Mouse (Mus musculus): ENCODE results near the gene Prima1. TPM values are rescaled to one million over a fixed set of nuclear protein-coding genes. Genes with fewer than 3 reads are reported as not detected.

The Prima1 gene
- polyA plus RNA-seq, 1 experiment = 0.18 TPM

GRCm38 (mm10) chr12:103229058-103229457 is 12.9 kb downstream of the Prima1 start:
- H3K4me1 ChIP-seq (ENCODE audit: control insufficient read depth, insufficient read depth, insufficient read length, low read length) = no peaks in the 10 kb centered on the region
- no peaks in the 10 kb centered on the region for H3K27me3 ChIP-seq (ENCODE audit: control insufficient read depth, insufficient read depth, low read length)
- no peaks in the 10 kb centered on the region for H3K36me3 ChIP-seq (ENCODE audit: control insufficient read depth, insufficient read depth, low read length)
- no peak overlapping the region for H3K4me3 ChIP-seq (ENCODE audit: low read depth, low read length)
- no peak overlapping the region for H3K27ac ChIP-seq (ENCODE audit: insufficient read depth, low read depth, low read length)
- 67% methylated on average over 4 of the region's 4 CpGs for WGBS
- no peak for TF ChIP-seq CTCF (IDR thresholded peaks at IDR 0.05; ENCODE audit: extremely low read depth, insufficient read length, insufficient replicate concordance, low read depth, low read length)
- no peak for TF ChIP-seq POLR2A (IDR thresholded peaks at IDR 0.05; ENCODE audit: low read depth, low read length)

GRCm38 (mm10) chr12:103226121-103226520 is 15.8 kb downstream of the Prima1 start:
- Histone ChIP-seq H3K27me3 (ENCODE audit: control insufficient read depth, insufficient read depth, low read length) (no peaks in the 10 kb centered on the region), H3K4me1 (ENCODE audit: control insufficient read depth, insufficient read depth, insufficient read length, low read length) (no peaks in the 10 kb centered on the region), H3K36me3 (ENCODE audit: control insufficient read depth, insufficient read depth, low read length) (no peaks in the 10 kb centered on the region), H3K4me3 (ENCODE audit: low read depth, low read length) (no peak overlapping the region), H3K27ac (ENCODE audit: insufficient read depth, low read depth, low read length) (no peak overlapping the region)
- TF ChIP-seq POLR2A (IDR thresholded peaks at IDR 0.05; ENCODE audit: low read depth, low read length) (no peak), CTCF (IDR thresholded peaks at IDR 0.05; ENCODE audit: extremely low read depth, insufficient read length, insufficient replicate concordance, low read depth, low read length) (no peak)
- WGBS = 88% methylated on average over 4 of the region's 4 CpGs

GRCm38 (mm10) chr12:103223671-103224070 is 18.3 kb downstream of the Prima1 start:
- 85% methylated on average over 9 of the region's 9 CpGs for WGBS
- Histone ChIP-seq H3K36me3 (ENCODE audit: control insufficient read depth, insufficient read depth, low read length) (no peaks in the 10 kb centered on the region), H3K4me1 (ENCODE audit: control insufficient read depth, insufficient read depth, insufficient read length, low read length) (no peaks in the 10 kb centered on the region), H3K27me3 (ENCODE audit: control insufficient read depth, insufficient read depth, low read length) (no peaks in the 10 kb centered on the region), H3K27ac (ENCODE audit: insufficient read depth, low read depth, low read length) (no peak overlapping the region), H3K4me3 (ENCODE audit: low read depth, low read length) (no peak overlapping the region)
- TF ChIP-seq CTCF (IDR thresholded peaks at IDR 0.05; ENCODE audit: extremely low read depth, insufficient read length, insufficient replicate concordance, low read depth, low read length) (no peak), POLR2A (IDR thresholded peaks at IDR 0.05; ENCODE audit: low read depth, low read length) (no peak)

DNA sequence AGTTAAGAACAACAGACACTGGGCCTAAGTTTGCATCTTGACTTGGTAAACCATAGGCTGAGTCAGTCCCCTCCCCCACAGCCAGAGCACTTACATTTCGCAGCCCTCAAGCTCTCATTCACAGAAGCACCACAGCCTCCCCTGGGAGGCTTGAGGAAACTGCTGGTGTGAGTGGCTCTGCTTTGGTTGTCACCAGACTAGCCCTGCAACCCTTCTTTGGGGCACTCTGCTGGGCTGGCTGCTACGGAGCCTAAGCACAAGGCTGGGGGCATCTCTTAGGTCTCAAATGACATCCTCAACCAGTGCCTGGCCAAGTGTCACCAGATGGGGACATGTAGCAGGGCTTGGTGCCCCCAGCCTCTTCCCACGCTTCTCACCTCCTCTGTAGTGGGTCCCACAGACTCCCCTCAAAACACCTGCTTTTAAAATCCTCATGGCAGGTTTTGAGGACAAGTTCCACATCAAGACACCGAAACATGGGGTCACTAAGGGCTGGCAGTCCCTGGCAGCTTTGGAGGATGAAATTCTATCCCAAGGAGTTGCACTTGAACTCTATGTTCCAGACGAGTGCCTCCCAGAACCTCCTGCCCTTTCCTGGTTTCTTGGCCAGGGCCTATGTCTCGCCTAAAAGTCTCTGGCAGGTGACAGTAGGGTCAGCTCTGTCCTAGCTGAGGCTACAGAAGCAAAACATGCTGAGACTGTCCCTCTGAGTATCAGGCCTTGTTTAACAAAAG is 25.9 kb downstream of the Prima1 start:
- 68% methylated on average over 6 of the region's 6 CpGs for WGBS
- no peaks in the 10 kb centered on the region for H3K27me3 ChIP-seq (ENCODE audit: control insufficient read depth, insufficient read depth, low read length)
- no peaks in the 10 kb centered on the region for H3K36me3 ChIP-seq (ENCODE audit: control insufficient read depth, insufficient read depth, low read length)
- H3K27ac ChIP-seq (ENCODE audit: insufficient read depth, low read depth, low read length) = no peak overlapping the region
- peaks cover 2% of the 10 kb centered on the region; the same call in 1 of the 2 replicates for H3K4me1 ChIP-seq (ENCODE audit: control insufficient read depth, insufficient read depth, insufficient read length, low read length)
- H3K4me3 ChIP-seq (ENCODE audit: low read depth, low read length) = no peak overlapping the region
- no peak for TF ChIP-seq POLR2A (IDR thresholded peaks at IDR 0.05; ENCODE audit: low read depth, low read length)
- TF ChIP-seq CTCF (IDR thresholded peaks at IDR 0.05; ENCODE audit: extremely low read depth, insufficient read length, insufficient replicate concordance, low read depth, low read length) = no peak

DNA sequence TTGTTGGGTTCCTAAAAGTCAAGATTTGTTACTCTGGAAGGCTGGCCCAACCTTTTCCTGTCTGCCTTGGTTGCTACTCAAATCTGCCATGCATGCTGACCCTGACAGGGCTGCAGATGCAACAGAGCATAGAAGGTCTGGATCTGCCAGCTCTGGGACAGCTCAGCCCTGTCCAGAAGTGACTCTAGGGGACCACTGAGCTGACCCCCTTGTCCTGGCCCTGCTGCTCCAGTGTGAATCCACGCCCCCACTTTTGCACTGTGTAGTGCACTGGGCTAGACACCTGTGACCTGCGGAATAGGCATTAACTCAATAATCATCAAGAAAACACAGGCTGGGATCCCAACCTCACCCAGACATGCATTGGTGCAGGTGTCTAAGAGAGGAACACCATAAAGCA is 27.2 kb downstream of the Prima1 start:
- no peaks in the 10 kb centered on the region for H3K36me3 ChIP-seq (ENCODE audit: control insufficient read depth, insufficient read depth, low read length)
- H3K27me3 ChIP-seq (ENCODE audit: control insufficient read depth, insufficient read depth, low read length) = no peaks in the 10 kb centered on the region
- no peak for TF ChIP-seq POLR2A (IDR thresholded peaks at IDR 0.05; ENCODE audit: low read depth, low read length)
- TF ChIP-seq CTCF (IDR thresholded peaks at IDR 0.05; ENCODE audit: extremely low read depth, insufficient read length, insufficient replicate concordance, low read depth, low read length) = no peak
- H3K4me1 ChIP-seq (ENCODE audit: control insufficient read depth, insufficient read depth, insufficient read length, low read length) = peaks cover 2% of the 10 kb centered on the region; the same call in 1 of the 2 replicates
- WGBS = 88% methylated on average over 2 of the region's 2 CpGs
- no peak overlapping the region for H3K27ac ChIP-seq (ENCODE audit: insufficient read depth, low read depth, low read length)
- no peak overlapping the region for H3K4me3 ChIP-seq (ENCODE audit: low read depth, low read length)

- Histone ChIP-seq H3K27me3 (ENCODE audit: control insufficient read depth, insufficient read depth, low read length) (no peaks in the 10 kb centered on the region), H3K27ac (ENCODE audit: insufficient read depth, low read depth, low read length) (no peak overlapping the region), H3K4me3 (ENCODE audit: low read depth, low read length) (no peak overlapping the region), H3K36me3 (ENCODE audit: control insufficient read depth, insufficient read depth, low read length) (no peaks in the 10 kb centered on the region), H3K4me1 (ENCODE audit: control insufficient read depth, insufficient read depth, insufficient read length, low read length) (peaks cover 2% of the 10 kb centered on the region; the same call in 1 of the 2 replicates)
- TF ChIP-seq POLR2A (IDR thresholded peaks at IDR 0.05; ENCODE audit: low read depth, low read length) (no peak), CTCF (IDR thresholded peaks at IDR 0.05; ENCODE audit: extremely low read depth, insufficient read length, insufficient replicate concordance, low read depth, low read length) (no peak)
- WGBS = 13% methylated on average over 10 of the region's 10 CpGs
These were observed 27.7 kb downstream of the Prima1 start for GRCm38 (mm10) chr12:103214270-103214669.

DNA sequence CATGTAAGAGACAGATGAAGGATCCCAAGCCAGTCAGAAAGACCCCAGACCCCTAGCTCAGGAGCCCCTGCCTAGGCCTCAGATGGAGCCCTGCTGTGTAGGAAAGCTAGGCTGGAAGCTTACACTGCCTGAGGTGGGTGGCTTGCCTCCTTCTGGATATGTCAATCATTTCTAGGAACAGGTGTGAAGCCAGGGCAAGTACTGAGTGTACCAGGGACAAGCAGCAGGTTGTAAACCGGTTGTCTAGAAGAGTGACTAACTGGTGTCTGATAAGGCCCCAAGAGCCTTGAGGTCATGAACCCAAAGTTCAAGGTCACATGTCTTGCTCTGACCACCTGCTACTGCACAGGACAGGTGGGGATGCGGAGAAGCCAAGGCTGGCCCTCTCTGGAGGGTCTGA is 28.4 kb downstream of the Prima1 start:
- H3K27ac ChIP-seq (ENCODE audit: insufficient read depth, low read depth, low read length) = no peak overlapping the region
- peaks cover 2% of the 10 kb centered on the region; the same call in 1 of the 2 replicates for H3K4me1 ChIP-seq (ENCODE audit: control insufficient read depth, insufficient read depth, insufficient read length, low read length)
- 33% methylated on average over 2 of the region's 2 CpGs for WGBS
- H3K27me3 ChIP-seq (ENCODE audit: control insufficient read depth, insufficient read depth, low read length) = no peaks in the 10 kb centered on the region
- H3K36me3 ChIP-seq (ENCODE audit: control insufficient read depth, insufficient read depth, low read length) = no peaks in the 10 kb centered on the region
- TF ChIP-seq CTCF (IDR thresholded peaks at IDR 0.05; ENCODE audit: extremely low read depth, insufficient read length, insufficient replicate concordance, low read depth, low read length) = no peak
- TF ChIP-seq POLR2A (IDR thresholded peaks at IDR 0.05; ENCODE audit: low read depth, low read length) = no peak
- no peak overlapping the region for H3K4me3 ChIP-seq (ENCODE audit: low read depth, low read length)
